Mouse (Mus musculus): Measurements from ENCODE around the gene Vnn3. TPM values are rescaled to one million over a fixed set of nuclear protein-coding genes. Genes with fewer than 3 reads are reported as not detected.
A peak's percentile ranks its signal among the peaks of the same experiment; 100 is the strongest.

Gene Vnn3
- polyA plus RNA-seq, 1 experiment from 2014 or later = 12.2 TPM

DNA sequence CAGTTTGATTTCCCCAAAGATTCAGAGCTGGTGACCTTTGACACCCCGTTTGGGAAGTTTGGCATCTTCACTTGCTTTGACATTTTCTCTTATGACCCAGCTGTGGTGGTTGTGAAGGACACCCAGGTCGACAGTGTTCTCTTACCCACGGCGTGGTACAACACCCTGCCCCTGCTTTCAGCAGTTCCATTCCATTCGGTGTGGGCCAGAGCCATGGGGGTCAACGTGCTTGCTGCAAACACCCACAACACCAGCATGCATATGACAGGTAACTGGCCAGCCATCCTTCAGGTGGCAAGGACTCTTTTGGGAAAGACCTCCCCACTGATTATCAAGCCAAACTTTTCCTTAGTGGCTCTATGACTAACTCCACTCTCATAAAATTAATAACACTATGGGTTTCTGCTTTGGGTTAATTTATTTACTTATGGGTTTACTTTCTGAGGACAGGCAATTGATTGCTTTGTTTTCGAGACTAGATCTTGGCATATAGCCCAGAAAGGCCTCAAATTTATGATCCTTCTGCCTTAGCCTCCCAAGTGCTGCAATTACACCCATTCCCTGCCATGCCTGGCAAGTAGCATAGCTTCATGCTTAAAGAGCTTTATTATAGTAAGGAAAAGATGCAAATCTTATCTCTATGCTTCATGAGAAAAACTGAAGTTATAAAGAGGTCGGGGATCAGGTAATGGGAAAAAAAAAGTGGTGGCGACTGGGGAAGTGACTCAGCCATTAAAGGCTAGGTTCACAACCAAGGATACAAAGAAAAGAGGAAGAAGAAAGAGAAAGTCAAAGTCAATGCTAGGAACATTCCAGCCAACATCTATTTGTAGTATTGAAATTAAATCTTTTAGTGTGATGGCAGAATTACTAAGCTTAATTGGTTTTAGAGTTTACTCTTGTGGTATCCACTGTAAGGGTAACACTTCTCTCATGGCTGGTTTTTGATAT is 13.4 kb downstream of the Vnn3 start:
- Histone ChIP-seq H3K9ac (ENCODE audit: low read depth, low read length) (no peak overlapping the region), H3K36me3 (ENCODE audit: control insufficient read depth, insufficient read depth) (no peaks in the 10 kb centered on the region), H3K4me3 (ENCODE audit: low read depth, low read length) (no peak overlapping the region), H3K4me2 (ENCODE audit: low read depth, low read length) (no peak overlapping the region), H3K27ac (ENCODE audit: low read length) (no peak overlapping the region), H3K27me3 (ENCODE audit: control insufficient read depth, insufficient read depth, low read depth, low read length) (no peaks in the 10 kb centered on the region), H3K9me3 (replicated peaks; ENCODE audit: control insufficient read depth, low read length) (no peaks in the 10 kb centered on the region), H3K4me1 (ENCODE audit: control insufficient read depth, low read depth, low read length) (no peaks in the 10 kb centered on the region)
- no peak for ATAC-seq (ENCODE audit: low read depth)
- WGBS (ENCODE audit: insufficient replicate concordance) = 50% methylated on average over 9 of the region's 9 CpGs

GRCm38 (mm10) chr10:23880695-23881094 is 29.4 kb downstream of the Vnn3 start:
- Histone ChIP-seq H3K4me1 (ENCODE audit: control insufficient read depth, low read depth, low read length) (no peaks in the 10 kb centered on the region), H3K36me3 (ENCODE audit: control insufficient read depth, insufficient read depth) (no peaks in the 10 kb centered on the region), H3K27me3 (ENCODE audit: control insufficient read depth, insufficient read depth, low read depth, low read length) (no peaks in the 10 kb centered on the region), H3K9ac (ENCODE audit: low read depth, low read length) (no peak overlapping the region), H3K4me2 (ENCODE audit: low read depth, low read length) (no peak overlapping the region), H3K4me3 (ENCODE audit: low read depth, low read length) (no peak overlapping the region), H3K27ac (ENCODE audit: low read length) (no peak overlapping the region), H3K9me3 (replicated peaks; ENCODE audit: control insufficient read depth, low read length) (no peaks in the 10 kb centered on the region)
- no peak for ATAC-seq (ENCODE audit: low read depth)
- 63% methylated on average over 6 of the region's 6 CpGs for WGBS (ENCODE audit: insufficient replicate concordance)

GRCm38 (mm10) chr10:23884910-23885309 is 33.6 kb downstream of the Vnn3 start:
- WGBS (ENCODE audit: insufficient replicate concordance) = 50% methylated on average over 1 of the region's 1 CpGs
- peak; percentile 53; the same call in 1 of the 2 replicates for ATAC-seq (ENCODE audit: low read depth)
- H3K4me1 ChIP-seq (ENCODE audit: control insufficient read depth, low read depth, low read length) = no peaks in the 10 kb centered on the region
- no peak overlapping the region for H3K4me3 ChIP-seq (ENCODE audit: low read depth, low read length)
- no peaks in the 10 kb centered on the region for H3K27me3 ChIP-seq (ENCODE audit: control insufficient read depth, insufficient read depth, low read depth, low read length)
- no peak overlapping the region for H3K27ac ChIP-seq (ENCODE audit: low read length)
- H3K9ac ChIP-seq (ENCODE audit: low read depth, low read length) = no peak overlapping the region
- no peaks in the 10 kb centered on the region for H3K9me3 ChIP-seq (replicated peaks; ENCODE audit: control insufficient read depth, low read length)
- no peak overlapping the region for H3K4me2 ChIP-seq (ENCODE audit: low read depth, low read length)
- no peaks in the 10 kb centered on the region for H3K36me3 ChIP-seq (ENCODE audit: control insufficient read depth, insufficient read depth)

GRCm38 (mm10) chr10:23886060-23886459 is 34.8 kb downstream of the Vnn3 start:
- no peaks in the 10 kb centered on the region for H3K4me1 ChIP-seq (ENCODE audit: control insufficient read depth, low read depth, low read length)
- no peaks in the 10 kb centered on the region for H3K27me3 ChIP-seq (ENCODE audit: control insufficient read depth, insufficient read depth, low read depth, low read length)
- H3K27ac ChIP-seq (ENCODE audit: low read length) = no peak overlapping the region
- H3K36me3 ChIP-seq (ENCODE audit: control insufficient read depth, insufficient read depth) = no peaks in the 10 kb centered on the region
- no peaks in the 10 kb centered on the region for H3K9me3 ChIP-seq (replicated peaks; ENCODE audit: control insufficient read depth, low read length)
- H3K4me2 ChIP-seq (ENCODE audit: low read depth, low read length) = no peak overlapping the region
- 40% methylated on average over 3 of the region's 3 CpGs for WGBS (ENCODE audit: insufficient replicate concordance)
- no peak for ATAC-seq (ENCODE audit: low read depth)
- no peak overlapping the region for H3K4me3 ChIP-seq (ENCODE audit: low read depth, low read length)
- no peak overlapping the region for H3K9ac ChIP-seq (ENCODE audit: low read depth, low read length)

- Histone ChIP-seq H3K9me3 (replicated peaks; ENCODE audit: control insufficient read depth, low read length) (no peaks in the 10 kb centered on the region), H3K36me3 (ENCODE audit: control insufficient read depth, insufficient read depth) (no peaks in the 10 kb centered on the region), H3K4me3 (ENCODE audit: low read depth, low read length) (no peak overlapping the region), H3K9ac (ENCODE audit: low read depth, low read length) (no peak overlapping the region), H3K27ac (ENCODE audit: low read length) (no peak overlapping the region), H3K4me1 (ENCODE audit: control insufficient read depth, low read depth, low read length) (no peaks in the 10 kb centered on the region), H3K4me2 (ENCODE audit: low read depth, low read length) (no peak overlapping the region), H3K27me3 (ENCODE audit: control insufficient read depth, insufficient read depth, low read depth, low read length) (no peaks in the 10 kb centered on the region)
- 53% methylated on average over 1 of the region's 1 CpGs for WGBS (ENCODE audit: insufficient replicate concordance)
- ATAC-seq (ENCODE audit: low read depth) = no peak
These were observed 41.7 kb downstream of the Vnn3 start for GRCm38 (mm10) chr10:23892987-23893386.

DNA sequence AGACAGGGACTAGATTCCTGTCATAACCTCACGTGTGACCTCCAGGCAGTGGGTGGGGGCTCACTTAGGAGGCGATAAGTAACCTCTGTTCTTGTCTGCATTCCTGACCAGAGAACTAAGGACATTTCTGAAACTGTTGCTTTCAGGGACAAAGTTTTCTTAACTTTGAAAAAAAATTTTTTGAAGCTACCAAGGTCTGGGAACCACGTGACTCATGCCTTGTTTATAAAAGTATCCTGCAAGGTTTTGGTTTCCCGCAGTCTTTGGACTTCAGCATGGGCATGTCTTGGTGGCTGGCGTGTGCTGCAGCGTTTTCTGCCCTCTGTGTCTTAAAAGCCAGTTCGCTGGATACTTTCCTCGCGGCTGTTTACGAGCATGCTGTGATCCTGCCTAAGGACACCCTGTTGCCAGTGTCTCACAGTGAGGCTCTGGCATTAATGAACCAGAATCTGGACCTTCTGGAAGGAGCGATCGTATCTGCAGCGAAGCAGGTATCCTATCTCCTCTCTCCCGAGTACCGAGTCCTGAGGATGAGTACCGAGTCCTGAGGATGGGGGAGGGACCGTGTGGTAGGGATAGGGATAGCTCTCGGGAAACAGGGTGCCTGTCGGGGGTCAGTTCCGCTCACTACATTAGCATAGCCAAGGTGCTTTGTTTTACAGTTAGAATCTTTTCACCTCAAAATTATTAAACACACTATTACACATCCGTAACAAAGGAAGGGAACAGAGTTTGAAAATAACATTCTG is 43.5 kb downstream of the Vnn3 start, which contains the start of gene Vnn1:
TSS of gene Vnn1 (plus strand) at position 88 of the 749 bp plus-strand sequence.
- H3K36me3 ChIP-seq (ENCODE audit: control insufficient read depth, insufficient read depth) = no peaks in the 10 kb centered on the region
- H3K9me3 ChIP-seq (replicated peaks; ENCODE audit: control insufficient read depth, low read length) = no peaks in the 10 kb centered on the region
- H3K27ac ChIP-seq (ENCODE audit: low read length) = no peak within 1 kb of the TSS
- H3K9ac ChIP-seq (ENCODE audit: low read depth, low read length) = no peak within 1 kb of the TSS
- H3K27me3 ChIP-seq (ENCODE audit: control insufficient read depth, insufficient read depth, low read depth, low read length) = no peaks in the 10 kb centered on the region
- H3K4me2 ChIP-seq (ENCODE audit: low read depth, low read length) = peak within 1 kb of the TSS; percentile 41
- no peaks in the 10 kb centered on the region for H3K4me1 ChIP-seq (ENCODE audit: control insufficient read depth, low read depth, low read length)
- 34% methylated on average over 21 of the region's 21 CpGs for WGBS (ENCODE audit: insufficient replicate concordance)
- ATAC-seq (ENCODE audit: low read depth) = no peak
- H3K4me3 ChIP-seq (ENCODE audit: low read depth, low read length) = peak within 1 kb of the TSS; percentile 23; the same call in 1 of the 2 replicates

DNA sequence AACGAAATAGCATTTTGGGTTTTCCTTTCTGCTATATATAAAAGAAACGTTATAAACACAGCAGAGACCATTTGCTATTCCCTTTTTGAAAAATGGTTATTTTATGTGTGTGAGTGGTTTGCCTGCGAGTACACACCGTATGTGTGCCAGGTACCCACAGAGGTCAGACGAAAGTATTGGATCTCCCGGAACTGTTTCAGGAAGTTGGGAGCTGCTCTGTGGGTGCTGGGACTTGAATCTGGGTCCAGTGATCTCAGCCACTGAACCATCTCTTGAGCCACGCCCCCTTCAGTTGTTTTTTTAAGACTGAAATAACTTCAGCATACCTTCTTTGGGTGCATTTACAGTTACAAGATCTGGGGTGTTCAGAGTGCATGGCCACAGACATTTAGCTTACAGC is 44.1 kb downstream of the Vnn3 start:
- H3K9me3 ChIP-seq (replicated peaks; ENCODE audit: control insufficient read depth, low read length) = no peaks in the 10 kb centered on the region
- H3K4me1 ChIP-seq (ENCODE audit: control insufficient read depth, low read depth, low read length) = no peaks in the 10 kb centered on the region
- no peak overlapping the region for H3K4me2 ChIP-seq (ENCODE audit: low read depth, low read length)
- H3K4me3 ChIP-seq (ENCODE audit: low read depth, low read length) = no peak overlapping the region
- no peak overlapping the region for H3K27ac ChIP-seq (ENCODE audit: low read length)
- H3K9ac ChIP-seq (ENCODE audit: low read depth, low read length) = no peak overlapping the region
- no peaks in the 10 kb centered on the region for H3K27me3 ChIP-seq (ENCODE audit: control insufficient read depth, insufficient read depth, low read depth, low read length)
- WGBS (ENCODE audit: insufficient replicate concordance) = 51% methylated on average over 7 of the region's 7 CpGs
- ATAC-seq (ENCODE audit: low read depth) = no peak
- H3K36me3 ChIP-seq (ENCODE audit: control insufficient read depth, insufficient read depth) = no peaks in the 10 kb centered on the region

- no peak overlapping the region for H3K27ac ChIP-seq (ENCODE audit: low read length)
- no peak overlapping the region for H3K4me3 ChIP-seq (ENCODE audit: low read depth, low read length)
- no peaks in the 10 kb centered on the region for H3K9me3 ChIP-seq (replicated peaks; ENCODE audit: control insufficient read depth, low read length)
- H3K4me2 ChIP-seq (ENCODE audit: low read depth, low read length) = no peak overlapping the region
- H3K36me3 ChIP-seq (ENCODE audit: control insufficient read depth, insufficient read depth) = no peaks in the 10 kb centered on the region
- ATAC-seq (ENCODE audit: low read depth) = no peak
- no peaks in the 10 kb centered on the region for H3K4me1 ChIP-seq (ENCODE audit: control insufficient read depth, low read depth, low read length)
- H3K27me3 ChIP-seq (ENCODE audit: control insufficient read depth, insufficient read depth, low read depth, low read length) = no peaks in the 10 kb centered on the region
- no peak overlapping the region for H3K9ac ChIP-seq (ENCODE audit: low read depth, low read length)
- 67% methylated on average over 3 of the region's 3 CpGs for WGBS (ENCODE audit: insufficient replicate concordance)
These were observed 49.9 kb downstream of the Vnn3 start for GRCm38 (mm10) chr10:23901119-23901518.

DNA sequence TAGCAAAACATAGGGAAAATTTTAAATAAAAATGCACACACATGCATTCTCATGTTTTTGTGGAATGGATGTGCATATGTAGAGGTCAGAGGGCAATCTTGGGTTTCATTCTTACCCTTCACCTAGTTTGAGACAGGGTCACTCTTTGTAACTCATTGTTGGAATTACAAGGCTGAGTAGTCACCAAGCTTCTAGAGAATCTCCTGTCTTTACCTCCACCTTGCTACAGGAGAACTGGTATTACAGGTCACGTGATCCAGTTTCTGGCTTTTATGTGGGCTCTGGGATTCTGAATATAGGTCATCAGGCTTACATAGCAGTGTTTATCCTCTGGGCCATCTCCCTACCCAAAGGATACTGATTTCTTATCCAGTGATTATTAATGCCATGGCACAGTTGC is 54.4 kb downstream of the Vnn3 start:
- no peak overlapping the region for H3K9ac ChIP-seq (ENCODE audit: low read depth, low read length)
- H3K4me2 ChIP-seq (ENCODE audit: low read depth, low read length) = no peak overlapping the region
- no peaks in the 10 kb centered on the region for H3K9me3 ChIP-seq (replicated peaks; ENCODE audit: control insufficient read depth, low read length)
- no peak overlapping the region for H3K4me3 ChIP-seq (ENCODE audit: low read depth, low read length)
- H3K27me3 ChIP-seq (ENCODE audit: control insufficient read depth, insufficient read depth, low read depth, low read length) = no peaks in the 10 kb centered on the region
- no peak overlapping the region for H3K27ac ChIP-seq (ENCODE audit: low read length)
- no peaks in the 10 kb centered on the region for H3K4me1 ChIP-seq (ENCODE audit: control insufficient read depth, low read depth, low read length)
- no peak for ATAC-seq (ENCODE audit: low read depth)
- H3K36me3 ChIP-seq (ENCODE audit: control insufficient read depth, insufficient read depth) = no peaks in the 10 kb centered on the region
- WGBS (ENCODE audit: insufficient replicate concordance) = 66% methylated on average over 1 of the region's 1 CpGs

Data from liver, embryonic 16.5 days (tissue).